Comparison of ENCODE assay signal across 9 mouse cellular contexts in the genomic region with DNA sequence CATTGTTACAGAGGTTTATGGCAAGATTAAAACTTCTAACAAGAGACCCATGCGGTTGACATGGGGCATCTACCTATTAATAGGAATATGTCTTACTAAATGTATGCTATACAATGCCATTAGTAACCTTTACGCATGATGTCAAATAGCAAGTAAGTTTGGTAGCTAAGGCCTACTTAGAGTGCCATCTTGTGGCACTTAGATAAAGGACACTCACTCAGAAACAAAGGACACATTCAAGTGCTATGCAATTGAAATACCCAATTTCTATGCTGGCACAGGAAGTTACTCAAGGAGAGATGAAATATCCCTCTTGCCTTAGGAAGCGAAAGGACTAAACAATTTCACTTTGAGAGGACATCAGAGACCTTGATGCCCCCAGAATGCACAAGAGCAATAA. TPM values are rescaled to one million over a fixed set of nuclear protein-coding genes. Genes with fewer than 3 reads are reported as not detected.
DNase-seq lines count a peak whose midpoint lies in the region; ATAC-seq and TF ChIP-seq lines count a peak whose summit lies in the region.
"Had no signal": no experiment of that assay in that cellular context is flagged by ENCODE, and none has a peak within 500 bp of the region (broad histone marks: within the 10 kb centered on the region; RNA-seq: fewer than 3 reads in every experiment).

No protein-coding gene starts in this region.

- 0 out of 2 replicates have a peak, but pooled peaks have one; percentile 40 for ATAC-seq in hindbrain, embryonic 11.5 days (ENCODE audit: low FRiP score)
- ATAC-seq in limb, embryonic 14.5 days (ENCODE audit: low FRiP score, low read depth): no peak
- ATAC-seq in inflammation-experienced regulatory T-cells, adult 6 months: no peak

- H3K9ac ChIP-seq in hindbrain, embryonic 11.5 days (ENCODE audit: low read depth, low read length): no peak overlapping the region
- no peak overlapping the region for H3K9ac ChIP-seq in limb, embryonic 14.5 days (ENCODE audit: low read depth, low read length, severe bottlenecking)
- H3K9ac ChIP-seq: stomach, embryonic 15.5 days had no signal

- no peak overlapping the region for H3K4me2 ChIP-seq in hindbrain, embryonic 11.5 days (replicated peaks; ENCODE audit: low read depth, low read length)
- no peak overlapping the region for H3K4me2 ChIP-seq in limb, embryonic 14.5 days (replicated peaks; ENCODE audit: low read depth, low read length, severe bottlenecking)
- H3K4me2 ChIP-seq: stomach, embryonic 15.5 days had no signal

- no peak for TF ChIP-seq POLR2A in limb, embryonic 14.5 days (IDR thresholded peaks at IDR 0.05; ENCODE audit: borderline replicate concordance, extremely low read depth, insufficient read depth, insufficient read length)

- no peak overlapping the region for H3K4me3 ChIP-seq in hindbrain, embryonic 11.5 days (ENCODE audit: low read depth, low read length)
- no peak overlapping the region for H3K4me3 ChIP-seq in hindbrain, embryonic 10.5 days
- H3K4me3 ChIP-seq in C2C12 (ENCODE audit: insufficient read depth, poor library complexity, severe bottlenecking): no peak overlapping the region
- no peak overlapping the region for H3K4me3 ChIP-seq in limb, embryonic 14.5 days (replicated peaks; ENCODE audit: low read length)
- H3K4me3 ChIP-seq: stomach, embryonic 15.5 days had no signal

- DNase-seq in hindbrain, embryonic 11.5 days (ENCODE audit: low spot score): peak; percentile 43
- no peak for DNase-seq in hindbrain, embryonic 10.5 days (ENCODE audit: low spot score)
- DNase-seq in brain, adult 2 months (ENCODE audit: low read depth, low spot score): peak; percentile 75
- peak; percentile 49 for DNase-seq in limb, embryonic 14.5 days (ENCODE audit: low spot score)
- DNase-seq in thymus, postnatal 10 days (ENCODE audit: low spot score in 2 of 2): no peak
- DNase-seq in spleen, postnatal 14 days (ENCODE audit: low spot score in 2 of 2): no peak

- H3K79me2 ChIP-seq in C2C12 (ENCODE audit: control insufficient read depth, insufficient read depth): no peaks in the 10 kb centered on the region

- no peaks in the 10 kb centered on the region for H3K36me3 ChIP-seq in hindbrain, embryonic 11.5 days (ENCODE audit: control insufficient read depth, insufficient read depth, low read length)
- H3K36me3 ChIP-seq in hindbrain, embryonic 10.5 days: peaks cover 31% of the 10 kb centered on the region
- peaks cover 12% of the 10 kb centered on the region for H3K36me3 ChIP-seq in C2C12 (ENCODE audit: control insufficient read depth, insufficient read depth)
- peaks cover 6% of the 10 kb centered on the region; the same call in 1 of the 2 replicates for H3K36me3 ChIP-seq in limb, embryonic 14.5 days (ENCODE audit: control insufficient read depth, insufficient read depth, low read length)

- H3K27me3 ChIP-seq in hindbrain, embryonic 11.5 days (ENCODE audit: control insufficient read depth, insufficient read depth, low read length): no peaks in the 10 kb centered on the region
- H3K27me3 ChIP-seq in hindbrain, embryonic 10.5 days (ENCODE audit: insufficient read depth, poor library complexity, severe bottlenecking): no peaks in the 10 kb centered on the region
- H3K27me3 ChIP-seq in C2C12 (ENCODE audit: control insufficient read depth, insufficient read depth, insufficient read length): no peaks in the 10 kb centered on the region
- H3K27me3 ChIP-seq in limb, embryonic 14.5 days (ENCODE audit: control insufficient read depth, insufficient read depth, low read length): no peaks in the 10 kb centered on the region
- H3K27me3 ChIP-seq: stomach, embryonic 15.5 days had no signal

- no peaks in the 10 kb centered on the region for H3K4me1 ChIP-seq in hindbrain, embryonic 11.5 days (replicated peaks; ENCODE audit: control insufficient read depth, insufficient read depth, low read length)
- H3K4me1 ChIP-seq in hindbrain, embryonic 10.5 days (replicated peaks): no peaks in the 10 kb centered on the region
- H3K4me1 ChIP-seq in limb, embryonic 14.5 days (ENCODE audit: control insufficient read depth, insufficient read depth, low read length): no peaks in the 10 kb centered on the region; the same call in 1 of the 2 replicates
- H3K4me1 ChIP-seq: stomach, embryonic 15.5 days had no signal

- WGBS in hindbrain, embryonic 11.5 days: 66% methylated on average over 3 of the region's 3 CpGs
- WGBS in hindbrain, embryonic 10.5 days: 67% methylated on average over 3 of the region's 3 CpGs
- 68% methylated on average over 3 of the region's 3 CpGs for WGBS in limb, embryonic 14.5 days

- H3K79me3 ChIP-seq in C2C12 (ENCODE audit: low read depth): no peaks in the 10 kb centered on the region

- TF ChIP-seq CTCF in C2C12 (IDR thresholded peaks at IDR 0.05; ENCODE audit: control insufficient read depth, insufficient read depth, insufficient read length): peak; percentile 23

- no peak overlapping the region for H3ac ChIP-seq in C2C12 (ENCODE audit: control insufficient read depth, insufficient read length, low read depth)

- no peak overlapping the region for H3K27ac ChIP-seq in hindbrain, embryonic 11.5 days (ENCODE audit: low read depth, low read length)
- H3K27ac ChIP-seq in hindbrain, embryonic 10.5 days: no peak overlapping the region
- no peak overlapping the region for H3K27ac ChIP-seq in limb, embryonic 14.5 days (replicated peaks; ENCODE audit: low read depth, low read length)
- H3K27ac ChIP-seq: stomach, embryonic 15.5 days had no signal

- no peaks in the 10 kb centered on the region for H3K9me3 ChIP-seq in hindbrain, embryonic 11.5 days (ENCODE audit: control insufficient read depth, low read length)
- no peaks in the 10 kb centered on the region for H3K9me3 ChIP-seq in hindbrain, embryonic 10.5 days
- no peaks in the 10 kb centered on the region for H3K9me3 ChIP-seq in limb, embryonic 14.5 days (ENCODE audit: control insufficient read depth, low read length)
- H3K9me3 ChIP-seq: stomach, embryonic 15.5 days had no signal

TF ChIP-seq in C2C12, 6 proteins besides CTCF, POLR2A, EP300 and RAD21:
- TF ChIP-seq MYOD1 (IDR thresholded peaks at IDR 0.05; ENCODE audit: control insufficient read depth, insufficient read length, low read depth) (no peak), MAX (IDR thresholded peaks at IDR 0.05) (no peak), MYOG (IDR thresholded peaks at IDR 0.05; ENCODE audit: control insufficient read depth, extremely low read depth, insufficient read length) (no peak), USF1 (IDR thresholded peaks at IDR 0.05; ENCODE audit: low read depth) (no peak), CEBPB (IDR thresholded peaks at IDR 0.05; ENCODE audit: low read depth) (no peak), FOSL1 (IDR thresholded peaks at IDR 0.05; ENCODE audit: insufficient read depth, low read length, poor library complexity, severe bottlenecking) (no peak)

RNA-seq across cellular contexts. Expression of a gene that starts 55.9 kb away (rescaled TPM):
- polyA plus RNA-seq in hindbrain, embryonic 11.5 days (2014; fragmentation: Nextera tagmentation; extraction: Ambion mirVana): 15.0 and 15.1 TPM in 2 replicates
- polyA plus RNA-seq in hindbrain, embryonic 10.5 days (2016; fragmentation: Nextera tagmentation; extraction: Ambion mirVana): 8.5 and 9.1 TPM in 2 replicates
- 6.4 TPM for polyA plus RNA-seq in C2C12 (2012; fragmentation: generic; extraction: Trizol)
- 17.7 and 18.0 TPM in 2 replicates for polyA plus RNA-seq in limb, embryonic 14.5 days (2012; rRNA removed)
- 9.5 and 10.0 TPM in 2 replicates for polyA plus RNA-seq in limb, embryonic 14.5 days (2014; fragmentation: Nextera tagmentation; extraction: Ambion mirVana)
- polyA plus RNA-seq in inflammation-experienced regulatory T-cells, adult 6 months (2017; shearing (Covaris generic)): 10 to 100 TPM; 10.9 to 20.3 (median 13.7) TPM

Comparison
In these comparisons a context has a peak if more than half of its experiments do, and no peak if none do; other contexts are left out.
1. DNase-seq: peak in hindbrain, embryonic 11.5 days (single experiment), brain, adult 2 months (single experiment) and limb, embryonic 14.5 days (single experiment); none in hindbrain, embryonic 10.5 days (single experiment), thymus, postnatal 10 days (0 of 2) and spleen, postnatal 14 days (0 of 2).